Mouse (Mus musculus) layer of hippocampus, postnatal 14 days (tissue): Measurements from ENCODE around the gene 3110009E18Rik. TPM values are rescaled to one million over a fixed set of nuclear protein-coding genes. Genes with fewer than 3 reads are reported as not detected.

Experiments
- DNase-seq, 2 experiments: peaks; one replicate each; pipeline ENCODE4 v3.0.0; 2021 to 2022; ENCODE audit warnings: low spot score in 2 of 2, mixed read lengths in 1 of 2
- total RNA-seq, 2 experiments: library from RNA; stranded (reverse); gene quantifications; 2 replicates each; pipeline ENCODE4 v1.2.3; 2021

3110009E18Rik gene
- total RNA-seq, 2 experiments from 2014 or later: 7.3 to 8.6 TPM

- no peak for DNase-seq
Observed at GRCm38 (mm10) chr1:120138923-120139540, 18.0 kb downstream of the 3110009E18Rik start.

GRCm38 (mm10) chr1:120140144-120140693 lies 19.2 kb downstream of the 3110009E18Rik start:
- no peak for DNase-seq

- DNase-seq: no peak
Observed at GRCm38 (mm10) chr1:120142551-120142950, 21.6 kb downstream of the 3110009E18Rik start.

- no peak for DNase-seq
Observed at GRCm38 (mm10) chr1:120145527-120146216, 24.7 kb downstream of the 3110009E18Rik start.

GRCm38 (mm10) chr1:120146994-120147393 lies 26.0 kb downstream of the 3110009E18Rik start:
- DNase-seq: no peak

DNA sequence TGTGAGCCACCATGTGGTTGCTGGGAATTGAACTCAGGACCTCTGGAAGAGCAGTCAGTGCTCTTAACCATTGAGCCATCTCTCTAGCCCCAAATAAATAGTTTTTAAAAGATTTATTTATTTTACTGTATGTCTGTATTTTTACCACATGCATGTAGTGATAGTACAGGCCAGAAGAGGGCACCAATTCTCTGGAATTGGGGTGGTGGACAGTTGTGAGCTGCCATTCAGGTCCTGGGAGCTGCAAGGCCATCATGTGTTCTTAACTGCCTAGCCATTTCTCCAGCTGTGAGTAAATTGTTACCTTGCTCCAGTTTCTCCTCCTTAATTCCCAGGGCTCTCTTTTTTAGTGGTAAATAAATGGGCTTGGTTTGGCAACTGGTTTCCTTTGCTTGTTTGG lies 33.2 kb downstream of the 3110009E18Rik start:
- DNase-seq: peak in 1 of 2 experiments; percentile 26

DNA sequence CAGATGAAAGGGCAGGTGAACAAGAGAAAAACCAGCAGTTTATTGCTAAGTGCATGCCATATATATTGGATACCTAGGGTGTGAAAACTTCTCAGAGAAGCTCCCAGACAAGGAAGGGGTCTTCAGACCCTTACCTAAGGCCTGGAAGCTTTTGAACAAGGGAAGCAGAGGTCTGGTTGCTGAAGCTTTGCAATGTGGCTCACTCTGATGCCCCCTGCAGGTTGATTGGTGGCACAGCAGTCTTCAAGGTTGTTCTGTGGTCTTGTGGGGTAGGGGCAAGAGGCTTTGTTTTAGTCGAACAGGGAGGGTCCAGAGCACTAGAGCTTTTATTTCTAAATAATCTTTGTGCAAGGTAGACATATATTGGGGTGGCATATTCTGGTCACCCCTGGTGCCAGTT lies 34.3 kb downstream of the 3110009E18Rik start:
- peak in 1 of 2 experiments; percentile 14 for DNase-seq

- no peak for DNase-seq
Observed at GRCm38 (mm10) chr1:120158474-120159127, 37.6 kb downstream of the 3110009E18Rik start.

- no peak for DNase-seq
Observed at GRCm38 (mm10) chr1:120161502-120161901, 40.5 kb downstream of the 3110009E18Rik start.

DNA sequence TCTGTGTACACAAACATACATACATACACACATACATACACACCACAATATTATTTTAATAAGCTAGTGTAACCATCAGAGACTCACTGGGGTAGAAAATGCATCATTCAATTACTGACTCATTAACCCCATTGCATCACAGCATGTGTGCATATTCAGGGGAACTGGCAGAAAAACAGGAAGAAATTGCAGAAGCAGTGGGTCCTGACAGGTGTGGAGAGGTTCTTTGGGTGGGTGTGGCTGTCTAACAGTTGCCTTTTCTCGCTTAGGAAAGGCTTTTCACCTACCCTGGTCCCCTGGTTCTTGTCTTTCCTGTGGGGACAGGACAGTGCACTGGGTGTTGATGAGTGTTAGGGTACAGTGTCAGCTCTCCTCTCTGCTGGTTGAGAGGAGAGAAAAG lies 41.6 kb downstream of the 3110009E18Rik start:
- no peak for DNase-seq

- no peak for DNase-seq
Observed at GRCm38 (mm10) chr1:120168016-120168415, 47.0 kb downstream of the 3110009E18Rik start.

GRCm38 (mm10) chr1:120168674-120169073 lies 47.7 kb downstream of the 3110009E18Rik start:
- DNase-seq: no peak

DNA sequence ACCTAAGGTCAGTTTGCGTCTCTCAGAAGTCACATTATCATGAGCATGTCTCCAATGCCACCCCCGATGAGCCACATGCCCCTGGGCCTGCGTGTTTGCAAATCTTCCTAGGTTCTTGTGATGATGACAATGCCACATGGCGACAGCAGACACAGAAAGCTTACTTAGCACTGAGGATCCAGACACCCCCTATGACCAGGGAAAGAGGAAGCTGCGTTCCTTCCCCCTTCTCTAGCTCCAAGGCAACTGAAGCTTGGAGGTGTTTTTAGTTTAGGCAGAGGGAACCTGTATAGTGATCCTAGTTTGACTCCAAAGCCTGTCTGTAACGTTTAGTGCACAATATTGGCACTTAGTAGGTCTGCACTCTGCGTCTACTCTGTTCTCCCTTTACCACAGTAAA lies 49.3 kb downstream of the 3110009E18Rik start:
- no peak for DNase-seq

- DNase-seq: peak; percentile 41 to 67
Observed at GRCm38 (mm10) chr1:120171819-120172521, 51.0 kb downstream of the 3110009E18Rik start.

DNA sequence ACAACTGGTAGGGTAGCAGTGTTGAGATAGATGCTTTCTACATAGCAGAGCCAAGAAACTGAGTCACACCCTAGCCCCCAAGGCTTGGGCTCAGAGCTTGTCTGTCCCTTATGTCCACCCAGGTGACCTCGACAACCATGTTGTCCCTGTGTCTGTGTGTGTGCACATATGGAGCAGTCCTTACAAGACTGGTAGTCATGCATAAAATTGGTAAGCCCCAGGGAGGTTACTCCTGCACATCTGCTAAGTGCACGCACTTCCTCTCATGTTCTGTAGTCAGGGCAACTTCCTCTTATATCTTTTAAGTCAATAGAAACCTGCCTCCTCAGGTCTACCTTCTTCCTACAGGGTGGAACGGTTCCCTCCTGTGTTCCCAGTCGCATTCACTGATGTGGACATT lies 54.0 kb downstream of the 3110009E18Rik start:
- DNase-seq: no peak

GRCm38 (mm10) chr1:120176313-120176712 lies 55.3 kb downstream of the 3110009E18Rik start:
- no peak for DNase-seq

- no peak for DNase-seq
Observed at GRCm38 (mm10) chr1:120177141-120177540, 56.2 kb downstream of the 3110009E18Rik start.

DNA sequence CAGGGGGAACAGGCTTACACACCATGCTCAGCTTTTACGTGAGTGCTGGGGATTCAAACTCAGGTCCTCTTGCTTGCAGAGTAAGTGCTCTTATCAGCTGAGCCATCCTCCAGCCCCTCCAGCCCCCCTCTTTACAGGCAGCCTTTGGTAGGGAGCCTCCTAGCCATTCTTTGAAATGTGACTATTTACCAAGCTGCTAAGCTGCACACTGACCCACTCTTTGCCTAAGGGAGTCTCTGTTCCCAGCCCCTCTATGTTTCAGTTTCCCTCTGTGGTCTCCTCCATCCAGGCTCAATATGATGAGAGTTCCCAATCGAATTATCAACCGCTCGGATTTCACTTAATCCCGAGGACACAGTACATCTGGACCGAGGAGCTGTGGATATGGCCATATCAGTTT lies 65.2 kb downstream of the 3110009E18Rik start:
- no peak for DNase-seq

DNA sequence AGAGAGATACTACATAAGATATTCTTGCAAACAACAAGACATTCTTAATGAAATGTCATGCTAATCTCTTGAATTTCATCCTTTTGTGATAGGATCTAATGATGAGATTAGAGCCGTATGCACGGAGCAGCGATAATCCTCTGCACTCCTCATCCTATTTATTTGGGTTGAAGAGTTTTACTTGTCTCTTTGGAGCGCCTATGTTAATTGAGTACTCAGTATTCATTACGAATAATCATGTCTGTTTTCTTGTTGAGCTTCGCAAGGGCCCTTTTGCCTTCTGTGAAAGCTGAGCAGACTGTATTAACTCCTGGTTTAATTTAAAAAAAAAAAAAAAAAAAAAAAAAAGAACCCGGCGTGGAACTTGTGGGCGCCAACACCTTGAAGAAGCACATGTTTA lies 65.7 kb downstream of the 3110009E18Rik start:
- no peak for DNase-seq

DNA sequence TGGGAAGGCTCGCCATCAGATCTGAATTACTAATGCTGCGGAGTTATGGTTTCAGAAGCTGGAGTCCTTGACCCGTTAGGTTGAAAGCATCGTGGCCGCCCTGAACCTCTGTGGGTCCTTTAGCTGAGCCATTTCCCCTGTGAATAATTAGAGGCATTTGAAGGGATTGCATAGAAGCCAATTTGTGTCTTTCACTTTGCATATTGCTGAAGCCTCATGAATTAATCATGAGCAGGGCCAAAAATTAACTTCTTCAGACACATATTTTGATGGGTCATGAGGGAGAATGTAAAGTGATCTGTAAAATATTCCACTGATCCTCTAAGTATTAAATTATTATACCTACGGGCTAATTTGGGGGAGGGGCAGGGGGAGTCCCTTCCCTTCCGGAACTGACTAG lies 66.1 kb downstream of the 3110009E18Rik start:
- DNase-seq: no peak

GRCm38 (mm10) chr1:120189206-120189605 lies 68.2 kb downstream of the 3110009E18Rik start:
- DNase-seq: no peak
